Mouse (Mus musculus) limb, embryonic 13.5 days (tissue): ENCODE measurements around the gene Pde4d. TPM values are rescaled to one million over a fixed set of nuclear protein-coding genes. Genes with fewer than 3 reads are reported as not detected.

Experiments used
- ATAC-seq: fragments of 200-750 bp; cut with Nextera tagmentation; 2 replicates; pipeline ENCODE4 v1.8.0; 2017; ENCODE audit warnings: low read depth, moderate number of reproducible peaks, moderate TSS enrichment; ENCODE audit not compliant: low FRiP score
- H3K27ac ChIP-seq: fragments of 300-500 bp; sonication (generic); 2 replicates; pipeline ENCODE4 v1.5.1; 2015; ENCODE audit warnings: inconsistent platforms, mild to moderate bottlenecking, moderate library complexity
- H3K27me3 ChIP-seq: fragments of 300-500 bp; sonication (generic); 2 replicates; pipeline ENCODE4 v1.6.1; 2015; ENCODE audit warnings: mild to moderate bottlenecking, inconsistent platforms
- H3K36me3 ChIP-seq: fragments of 300-500 bp; sonication (generic); 2 replicates; pipeline ENCODE4 v1.6.1; 2015; ENCODE audit warnings: inconsistent platforms, mild to moderate bottlenecking, moderate library complexity
- H3K4me1 ChIP-seq: fragments of 300-500 bp; sonication (generic); 2 replicates; pipeline ENCODE4 v1.6.1; 2015; ENCODE audit warnings: inconsistent platforms
- H3K4me2 ChIP-seq: fragments of 300-500 bp; sonication (generic); replicated peaks from 2 replicates; pipeline ENCODE4 v1.6.1; 2015; ENCODE audit warnings: inconsistent platforms, mild to moderate bottlenecking, moderate library complexity
- H3K4me3 ChIP-seq: fragments of 300-500 bp; sonication (generic); 2 replicates; pipeline ENCODE4 v1.5.1; 2015; ENCODE audit warnings: moderate library complexity, mild to moderate bottlenecking, inconsistent platforms
- H3K9ac ChIP-seq: fragments of 300-500 bp; sonication (generic); 2 replicates; pipeline ENCODE4 v1.6.1; 2015; ENCODE audit warnings: mild to moderate bottlenecking, inconsistent platforms
- H3K9me3 ChIP-seq: fragments of 300-500 bp; sonication (generic); 2 replicates; pipeline ENCODE4 v1.6.1; 2016; ENCODE audit warnings: inconsistent platforms
- WGBS: fragments of 180-500 bp; shearing (Covaris S2); methylation state at CpG from one replicate; pipeline ENCODE4 v1.1.7; 2015; 5-methylcytosine and 5-hydroxymethylcytosine counted together
- polyA plus RNA-seq: library from polyadenylated mRNA; unstranded; fragments of >200 nt; fragmentation: Nextera tagmentation; extraction: Ambion mirVana; gene quantifications from 2 replicates; pipeline ENCODE4 v1.2.1, GENCODE M21; 2015

Pde4d gene
- polyA plus RNA-seq, 1 experiment from 2014 or later = 22.3 TPM

DNA sequence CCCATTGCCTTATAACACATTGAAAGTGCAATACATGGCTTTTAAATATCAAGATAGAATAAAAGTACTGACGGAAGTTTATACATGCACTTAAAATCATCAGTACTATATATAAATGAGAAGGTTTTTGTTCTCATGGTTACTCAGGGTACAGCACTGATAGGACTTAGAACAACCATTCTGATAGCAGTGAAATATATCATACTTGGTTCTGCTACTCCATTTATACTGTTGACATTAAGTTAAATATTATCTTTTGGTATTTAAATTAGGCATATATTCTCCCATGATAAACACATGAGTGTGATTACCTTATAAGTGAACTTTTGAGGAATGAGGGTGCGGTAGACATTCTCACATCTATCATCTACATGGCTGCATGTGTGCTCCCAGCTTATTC is 867.9 kb downstream of the Pde4d start:
- Histone ChIP-seq H3K36me3 (no peaks in the 10 kb centered on the region), H3K9me3 (no peaks in the 10 kb centered on the region), H3K9ac (no peak overlapping the region), H3K27ac (no peak overlapping the region), H3K4me1 (peaks cover 6% of the 10 kb centered on the region; the same call in 1 of the 2 replicates), H3K4me3 (no peak overlapping the region), H3K4me2 (no peak overlapping the region), H3K27me3 (no peaks in the 10 kb centered on the region)
- no peak for ATAC-seq
- WGBS = 95% methylated on average over 2 of the region's 2 CpGs

DNA sequence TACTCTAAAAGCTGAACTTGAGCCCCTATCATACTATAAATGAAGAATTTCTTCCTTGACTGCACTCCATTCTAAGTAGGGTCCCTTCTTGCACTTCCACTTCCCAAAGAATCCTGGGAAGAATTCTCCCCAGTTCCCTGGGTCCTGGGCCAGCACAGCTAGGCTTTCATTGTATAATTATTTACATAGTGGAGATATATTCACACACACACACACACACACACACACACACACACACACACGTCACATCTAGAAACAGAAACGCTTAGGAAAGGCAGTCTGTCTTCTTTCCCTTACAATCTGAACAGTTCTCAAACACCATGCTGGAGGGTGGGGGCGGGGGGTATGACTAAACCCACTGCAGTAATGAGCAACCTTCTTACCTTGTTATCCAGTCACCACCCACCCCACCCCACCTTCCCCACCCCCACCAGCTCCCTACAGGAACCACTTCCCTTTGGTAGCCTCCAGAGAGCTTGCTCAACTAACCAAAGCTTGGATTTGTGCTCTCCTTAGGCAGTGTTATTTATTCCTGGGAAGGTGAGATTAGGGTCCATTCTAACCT is 868.8 kb downstream of the Pde4d start:
- H3K9ac ChIP-seq = no peak overlapping the region
- H3K4me1 ChIP-seq = peaks cover 10% of the 10 kb centered on the region; the same call in 1 of the 2 replicates
- H3K27ac ChIP-seq = no peak overlapping the region
- no peak overlapping the region for H3K4me2 ChIP-seq
- no peaks in the 10 kb centered on the region for H3K9me3 ChIP-seq
- H3K4me3 ChIP-seq = no peak overlapping the region
- H3K27me3 ChIP-seq = no peaks in the 10 kb centered on the region
- 80% methylated on average over 3 of the region's 3 CpGs for WGBS
- ATAC-seq = no peak
- no peaks in the 10 kb centered on the region for H3K36me3 ChIP-seq

DNA sequence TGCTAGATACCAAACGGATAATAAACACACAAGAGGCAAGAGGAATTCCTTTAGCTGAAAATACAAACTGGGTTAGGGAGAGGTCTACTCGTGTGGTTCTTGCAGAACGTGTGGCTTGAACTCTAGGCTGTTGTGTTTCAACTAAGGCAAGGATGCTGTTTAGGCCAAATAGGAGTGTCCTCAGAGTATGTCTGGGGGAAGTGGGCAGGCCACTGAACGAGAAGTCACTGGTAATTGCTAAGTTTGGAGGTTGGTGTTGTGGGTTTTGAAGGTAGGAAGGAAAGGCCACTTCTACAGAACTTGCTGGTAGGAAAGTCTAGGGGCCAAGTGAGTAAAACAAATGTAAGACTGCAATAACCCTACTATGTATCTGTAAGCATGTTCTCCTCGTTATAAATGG is 876.3 kb downstream of the Pde4d start:
- 0 out of 2 replicates have a peak, but pooled peaks cover 5% of the 10 kb centered on the region for H3K4me1 ChIP-seq
- H3K4me2 ChIP-seq = no peak overlapping the region
- H3K36me3 ChIP-seq = no peaks in the 10 kb centered on the region
- no peaks in the 10 kb centered on the region for H3K9me3 ChIP-seq
- H3K4me3 ChIP-seq = no peak overlapping the region
- 86% methylated on average over 5 of the region's 5 CpGs for WGBS
- no peak overlapping the region for H3K9ac ChIP-seq
- H3K27me3 ChIP-seq = no peaks in the 10 kb centered on the region
- H3K27ac ChIP-seq = no peak overlapping the region
- ATAC-seq = no peak

- H3K4me2 ChIP-seq = no peak overlapping the region
- no peaks in the 10 kb centered on the region for H3K9me3 ChIP-seq
- no peak overlapping the region for H3K9ac ChIP-seq
- H3K4me3 ChIP-seq = no peak overlapping the region
- H3K36me3 ChIP-seq = no peaks in the 10 kb centered on the region
- no peaks in the 10 kb centered on the region for H3K4me1 ChIP-seq
- H3K27ac ChIP-seq = no peak overlapping the region
- 70% methylated on average over 1 of the region's 1 CpGs for WGBS
- ATAC-seq = no peak
- no peaks in the 10 kb centered on the region for H3K27me3 ChIP-seq
Observed at GRCm38 (mm10) chr13:109331563-109331962, 881.8 kb downstream of the Pde4d start.

DNA sequence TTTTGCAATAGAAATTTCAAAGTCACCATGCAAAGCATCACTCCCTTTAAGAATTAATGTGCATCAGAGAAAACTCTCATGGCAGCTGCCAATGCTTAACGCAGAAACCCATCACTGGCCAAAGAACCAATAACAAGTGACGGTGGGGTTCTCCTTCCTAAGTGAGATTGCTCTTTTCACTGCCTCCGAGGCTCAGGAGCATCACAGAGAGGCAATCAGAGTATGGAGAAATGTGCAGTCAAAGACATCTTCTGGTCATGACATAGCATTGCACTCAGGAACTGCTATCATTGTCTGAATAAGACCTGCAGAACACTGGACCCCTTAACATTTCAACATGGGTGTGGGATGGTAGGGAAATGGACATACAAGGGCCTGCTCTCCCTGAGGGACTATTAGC is 892.2 kb downstream of the Pde4d start:
- H3K4me2 ChIP-seq = no peak overlapping the region
- H3K4me1 ChIP-seq = no peaks in the 10 kb centered on the region
- H3K4me3 ChIP-seq = no peak overlapping the region
- H3K27me3 ChIP-seq = no peaks in the 10 kb centered on the region
- H3K27ac ChIP-seq = no peak overlapping the region
- WGBS = 56% methylated on average over 3 of the region's 3 CpGs
- H3K36me3 ChIP-seq = no peaks in the 10 kb centered on the region
- ATAC-seq = no peak
- no peaks in the 10 kb centered on the region for H3K9me3 ChIP-seq
- no peak overlapping the region for H3K9ac ChIP-seq

- no peak for ATAC-seq
- Histone ChIP-seq H3K4me1 (no peaks in the 10 kb centered on the region), H3K9ac (no peak overlapping the region), H3K36me3 (no peaks in the 10 kb centered on the region), H3K4me2 (no peak overlapping the region), H3K4me3 (no peak overlapping the region), H3K27me3 (no peaks in the 10 kb centered on the region), H3K27ac (no peak overlapping the region), H3K9me3 (no peaks in the 10 kb centered on the region)
- WGBS = 39% methylated on average over 6 of the region's 6 CpGs
Observed at GRCm38 (mm10) chr13:109342469-109342868, 892.7 kb downstream of the Pde4d start.

DNA sequence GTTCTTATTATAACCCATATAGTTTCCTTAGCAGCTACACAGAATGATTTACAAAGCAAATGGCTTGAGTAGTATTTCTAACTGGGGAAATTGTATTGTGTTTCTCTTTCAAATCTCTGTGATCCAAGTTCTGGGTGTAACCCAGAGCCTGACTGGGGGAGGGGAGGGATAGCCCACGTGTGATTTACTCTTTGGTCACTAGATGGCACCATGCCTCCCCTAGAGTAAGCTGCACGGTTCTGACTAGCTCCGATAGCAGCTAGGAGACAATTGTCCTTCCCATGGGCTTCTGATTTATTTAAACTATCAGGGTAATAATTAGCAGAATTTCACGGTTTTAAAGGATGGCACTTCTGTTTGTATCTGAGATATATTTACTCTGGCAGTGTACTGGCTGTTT is 893.8 kb downstream of the Pde4d start:
- no peaks in the 10 kb centered on the region for H3K9me3 ChIP-seq
- no peak overlapping the region for H3K4me3 ChIP-seq
- no peaks in the 10 kb centered on the region for H3K36me3 ChIP-seq
- peak; percentile 85 for ATAC-seq
- no peaks in the 10 kb centered on the region for H3K27me3 ChIP-seq
- WGBS = 1% methylated on average over 4 of the region's 4 CpGs
- no peak overlapping the region for H3K9ac ChIP-seq
- H3K4me1 ChIP-seq = no peaks in the 10 kb centered on the region
- no peak overlapping the region for H3K27ac ChIP-seq
- no peak overlapping the region for H3K4me2 ChIP-seq

GRCm38 (mm10) chr13:109347770-109348169 is 898.0 kb downstream of the Pde4d start:
- no peaks in the 10 kb centered on the region for H3K4me1 ChIP-seq
- 63% methylated on average over 11 of the region's 11 CpGs for WGBS
- H3K36me3 ChIP-seq = no peaks in the 10 kb centered on the region
- no peak overlapping the region for H3K9ac ChIP-seq
- no peaks in the 10 kb centered on the region for H3K9me3 ChIP-seq
- H3K27ac ChIP-seq = no peak overlapping the region
- no peak overlapping the region for H3K4me3 ChIP-seq
- no peak overlapping the region for H3K4me2 ChIP-seq
- ATAC-seq = no peak
- no peaks in the 10 kb centered on the region for H3K27me3 ChIP-seq

DNA sequence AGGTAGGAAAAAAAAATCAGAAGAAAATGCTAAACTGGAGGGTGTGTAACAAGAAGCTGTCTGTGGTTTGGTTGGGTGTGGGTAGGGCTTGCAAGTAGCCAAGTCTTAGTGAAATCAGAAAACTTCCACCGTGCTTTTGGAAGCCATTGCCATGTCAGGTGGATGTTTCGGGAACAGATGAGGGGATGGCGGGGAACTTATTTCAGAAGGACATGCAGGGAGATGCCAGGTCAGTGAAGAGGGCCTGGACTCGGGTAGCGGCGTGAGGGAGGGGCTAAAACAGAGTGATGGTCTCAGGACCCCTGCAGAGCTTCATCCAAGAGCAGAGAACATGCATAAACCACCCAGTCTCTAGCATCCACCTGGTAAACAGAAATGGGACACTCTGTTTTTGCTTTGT is 898.6 kb downstream of the Pde4d start:
- Histone ChIP-seq H3K27ac (no peak overlapping the region), H3K36me3 (no peaks in the 10 kb centered on the region), H3K4me1 (no peaks in the 10 kb centered on the region), H3K9ac (no peak overlapping the region), H3K4me3 (no peak overlapping the region), H3K9me3 (no peaks in the 10 kb centered on the region), H3K4me2 (no peak overlapping the region), H3K27me3 (no peaks in the 10 kb centered on the region)
- 82% methylated on average over 6 of the region's 6 CpGs for WGBS
- ATAC-seq = no peak

DNA sequence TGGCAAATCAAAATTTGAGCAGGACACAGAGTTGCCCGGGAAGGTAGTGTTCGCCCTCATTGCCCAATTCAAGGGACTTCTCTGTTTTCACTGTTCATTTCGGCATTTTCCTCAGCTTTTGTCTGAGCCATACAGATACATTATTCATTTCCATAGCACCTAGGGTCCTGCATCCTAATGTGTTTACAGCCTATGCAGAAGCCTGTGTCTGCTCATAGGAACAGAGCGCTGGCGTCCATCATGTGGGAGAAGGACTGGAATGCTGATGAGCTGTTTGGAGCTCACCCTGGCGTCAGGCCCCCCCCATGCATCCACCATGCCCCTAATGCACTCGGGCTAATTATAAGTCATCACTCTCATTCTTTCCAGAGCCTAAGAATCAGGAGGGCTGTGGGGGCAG is 900.4 kb downstream of the Pde4d start:
- whole genome bisulfite sequencing = 80% methylated on average over 7 of the region's 7 CpGs
- Histone ChIP-seq H3K4me1 (no peaks in the 10 kb centered on the region), H3K36me3 (no peaks in the 10 kb centered on the region), H3K27me3 (no peaks in the 10 kb centered on the region), H3K9ac (no peak overlapping the region), H3K27ac (no peak overlapping the region), H3K4me3 (no peak overlapping the region), H3K9me3 (no peaks in the 10 kb centered on the region), H3K4me2 (no peak overlapping the region)
- ATAC-seq = no peak

DNA sequence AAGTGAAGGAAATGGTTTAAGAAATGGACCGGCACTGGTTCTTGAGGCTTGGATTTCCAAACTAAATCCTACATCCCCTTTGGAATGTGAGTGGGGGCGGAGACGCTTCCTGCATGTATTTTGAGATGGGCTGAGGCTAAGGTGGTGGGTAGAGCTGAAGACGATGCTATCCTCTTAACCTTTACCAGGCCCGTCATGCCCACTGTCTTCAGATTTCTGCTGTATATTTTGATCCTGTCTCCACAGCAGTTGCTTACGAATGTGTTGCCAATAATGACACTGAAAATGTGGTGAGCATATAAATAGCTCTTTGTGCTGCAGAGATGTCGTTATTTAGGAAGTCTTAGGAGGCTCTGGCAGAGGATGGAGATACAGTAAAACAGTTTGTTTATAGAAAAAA is 904.3 kb downstream of the Pde4d start:
- no peaks in the 10 kb centered on the region for H3K36me3 ChIP-seq
- no peak overlapping the region for H3K9ac ChIP-seq
- no peak overlapping the region for H3K4me3 ChIP-seq
- H3K9me3 ChIP-seq = no peaks in the 10 kb centered on the region
- no peaks in the 10 kb centered on the region for H3K4me1 ChIP-seq
- ATAC-seq = no peak
- no peaks in the 10 kb centered on the region for H3K27me3 ChIP-seq
- 82% methylated on average over 7 of the region's 7 CpGs for WGBS
- no peak overlapping the region for H3K27ac ChIP-seq
- H3K4me2 ChIP-seq = no peak overlapping the region

DNA sequence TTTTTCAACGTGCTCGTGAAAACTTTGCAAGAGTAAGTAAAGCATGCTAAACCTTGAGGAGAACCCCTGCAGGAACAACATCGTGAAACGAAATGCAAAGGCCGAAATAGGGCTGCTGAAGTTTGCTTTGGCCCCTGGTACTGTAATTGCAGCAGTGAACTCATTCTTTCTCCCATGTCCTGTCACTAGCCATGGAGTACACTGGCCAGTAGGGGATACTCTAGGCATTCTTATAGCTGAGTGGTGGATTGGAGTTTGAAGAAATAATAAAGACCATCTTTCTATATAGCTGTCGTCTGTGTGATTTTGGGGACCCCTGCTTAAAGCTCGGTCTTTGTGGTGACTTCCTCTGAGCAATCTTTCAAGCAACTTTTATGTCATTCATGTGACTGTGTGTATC is 906.5 kb downstream of the Pde4d start:
- no peak for ATAC-seq
- Histone ChIP-seq H3K36me3 (no peaks in the 10 kb centered on the region), H3K9ac (no peak overlapping the region), H3K27ac (no peak overlapping the region), H3K27me3 (no peaks in the 10 kb centered on the region), H3K4me2 (no peak overlapping the region), H3K9me3 (no peaks in the 10 kb centered on the region), H3K4me1 (no peaks in the 10 kb centered on the region), H3K4me3 (no peak overlapping the region)
- 75% methylated on average over 7 of the region's 7 CpGs for WGBS

DNA sequence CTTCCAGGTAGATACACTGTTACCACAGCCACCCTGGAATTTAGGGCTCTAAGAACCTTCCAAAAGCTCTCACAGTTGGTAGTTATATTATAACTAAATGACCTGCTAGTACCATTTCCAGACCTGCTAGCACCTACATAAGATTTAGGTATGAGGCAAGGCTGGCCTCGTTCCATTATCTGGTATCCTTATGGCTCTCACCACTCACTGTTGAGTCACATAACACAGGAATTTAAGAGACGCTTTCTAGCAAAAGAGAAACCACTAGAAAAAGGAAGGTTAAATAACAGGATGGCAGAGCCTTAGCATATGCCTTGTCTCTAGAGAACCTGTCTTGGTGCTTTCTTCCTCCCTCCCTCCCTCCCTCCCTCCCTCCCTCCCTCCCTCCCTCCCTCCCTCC is 910.2 kb downstream of the Pde4d start:
- Histone ChIP-seq H3K27me3 (no peaks in the 10 kb centered on the region), H3K4me1 (no peaks in the 10 kb centered on the region), H3K27ac (no peak overlapping the region), H3K36me3 (no peaks in the 10 kb centered on the region), H3K9ac (no peak overlapping the region), H3K4me2 (no peak overlapping the region), H3K9me3 (no peaks in the 10 kb centered on the region), H3K4me3 (no peak overlapping the region)
- no peak for ATAC-seq
- WGBS = 77% methylated on average over 2 of the region's 2 CpGs
